Mouse (Mus musculus): ENCODE measurements around the gene Prph. TPM values are rescaled to one million over a fixed set of nuclear protein-coding genes. Genes with fewer than 3 reads are reported as not detected.
A peak's percentile ranks its signal among the peaks of the same experiment; 100 is the strongest.

Gene Prph
- polyA plus RNA-seq, 1 experiment from 2014 or later, result 0.94 TPM

GRCm38 (mm10) chr15:99096061-99096793, 41.3 kb downstream of the Prph start:
- Histone ChIP-seq H3K27me3 (ENCODE audit: control insufficient read depth, insufficient read depth, low read length) (peaks cover 73% of the 10 kb centered on the region), H3K4me3 (ENCODE audit: low read depth, low read length) (peak overlapping the region; percentile 32), H3K4me2 (ENCODE audit: low read depth, low read length, severe bottlenecking) (peak overlapping the region; percentile 59), H3K36me3 (ENCODE audit: control insufficient read depth, insufficient read depth, low read length) (no peaks in the 10 kb centered on the region), H3K9me3 (ENCODE audit: control insufficient read depth, low read length) (no peaks in the 10 kb centered on the region), H3K9ac (ENCODE audit: low read length) (peak overlapping the region; percentile 47), H3K4me1 (replicated peaks; ENCODE audit: control insufficient read depth, insufficient read depth, low read length) (peaks cover 27% of the 10 kb centered on the region), H3K27ac (ENCODE audit: low read depth, low read length) (no peak overlapping the region)
- ATAC-seq (replicated peaks; ENCODE audit: low FRiP score) (no peak), DNase-seq (ENCODE audit: low spot score) (no peak)
- 2% methylated on average over 24 of the region's 24 CpGs for WGBS

- peak; percentile 78 for DNase-seq (ENCODE audit: low spot score)
- Histone ChIP-seq H3K4me1 (replicated peaks; ENCODE audit: control insufficient read depth, insufficient read depth, low read length) (peaks cover 27% of the 10 kb centered on the region), H3K9me3 (ENCODE audit: control insufficient read depth, low read length) (no peaks in the 10 kb centered on the region), H3K4me2 (ENCODE audit: low read depth, low read length, severe bottlenecking) (peak overlapping the region; percentile 59), H3K9ac (ENCODE audit: low read length) (peak overlapping the region; percentile 47), H3K36me3 (ENCODE audit: control insufficient read depth, insufficient read depth, low read length) (no peaks in the 10 kb centered on the region), H3K27me3 (ENCODE audit: control insufficient read depth, insufficient read depth, low read length) (peaks cover 69% of the 10 kb centered on the region), H3K4me3 (ENCODE audit: low read depth, low read length) (peak overlapping the region; percentile 32), H3K27ac (ENCODE audit: low read depth, low read length) (no peak overlapping the region)
- ATAC-seq (replicated peaks; ENCODE audit: low FRiP score), result peak; percentile 31; the same call in 1 of the 2 replicates
- WGBS, result under 1% methylated on average over 53 of the region's 58 CpGs
Measured at GRCm38 (mm10) chr15:99096831-99097500, 42.0 kb downstream of the Prph start.

GRCm38 (mm10) chr15:99097840-99098492, 43.0 kb downstream of the Prph start:
- Histone ChIP-seq H3K27me3 (ENCODE audit: control insufficient read depth, insufficient read depth, low read length) (peaks cover 59% of the 10 kb centered on the region), H3K4me1 (replicated peaks; ENCODE audit: control insufficient read depth, insufficient read depth, low read length) (peaks cover 27% of the 10 kb centered on the region), H3K27ac (ENCODE audit: low read depth, low read length) (no peak overlapping the region), H3K9me3 (ENCODE audit: control insufficient read depth, low read length) (no peaks in the 10 kb centered on the region), H3K9ac (ENCODE audit: low read length) (peak overlapping the region; percentile 49), H3K4me2 (ENCODE audit: low read depth, low read length, severe bottlenecking) (peak overlapping the region; percentile 59), H3K4me3 (ENCODE audit: low read depth, low read length) (peak overlapping the region; percentile 32), H3K36me3 (ENCODE audit: control insufficient read depth, insufficient read depth, low read length) (no peaks in the 10 kb centered on the region)
- peak; percentile 79 for DNase-seq (ENCODE audit: low spot score)
- WGBS, result under 1% methylated on average over 38 of the region's 39 CpGs
- peak; percentile 18; the same call in 1 of the 2 replicates for ATAC-seq (replicated peaks; ENCODE audit: low FRiP score)

GRCm38 (mm10) chr15:99098493-99098861, 43.5 kb downstream of the Prph start:
- H3K9ac ChIP-seq (ENCODE audit: low read length), result peak overlapping the region; percentile 49
- peak; percentile 22; the same call in 1 of the 2 replicates for ATAC-seq (replicated peaks; ENCODE audit: low FRiP score)
- H3K9me3 ChIP-seq (ENCODE audit: control insufficient read depth, low read length), result no peaks in the 10 kb centered on the region
- no peak for DNase-seq (ENCODE audit: low spot score)
- H3K4me1 ChIP-seq (replicated peaks; ENCODE audit: control insufficient read depth, insufficient read depth, low read length), result peaks cover 27% of the 10 kb centered on the region
- WGBS, result 2% methylated on average over 9 of the region's 9 CpGs
- H3K36me3 ChIP-seq (ENCODE audit: control insufficient read depth, insufficient read depth, low read length), result no peaks in the 10 kb centered on the region
- peak overlapping the region; percentile 59 for H3K4me2 ChIP-seq (ENCODE audit: low read depth, low read length, severe bottlenecking)
- H3K27ac ChIP-seq (ENCODE audit: low read depth, low read length), result no peak overlapping the region
- H3K4me3 ChIP-seq (ENCODE audit: low read depth, low read length), result peak overlapping the region; percentile 32
- H3K27me3 ChIP-seq (ENCODE audit: control insufficient read depth, insufficient read depth, low read length), result peaks cover 57% of the 10 kb centered on the region

GRCm38 (mm10) chr15:99099139-99099556, 44.2 kb downstream of the Prph start:
- Histone ChIP-seq H3K27ac (ENCODE audit: low read depth, low read length) (no peak overlapping the region), H3K9me3 (ENCODE audit: control insufficient read depth, low read length) (no peaks in the 10 kb centered on the region), H3K4me1 (replicated peaks; ENCODE audit: control insufficient read depth, insufficient read depth, low read length) (peaks cover 22% of the 10 kb centered on the region), H3K9ac (ENCODE audit: low read length) (peak overlapping the region; percentile 35; the same call in 1 of the 2 replicates), H3K4me3 (ENCODE audit: low read depth, low read length) (no peak overlapping the region; the same call in 1 of the 2 replicates), H3K27me3 (ENCODE audit: control insufficient read depth, insufficient read depth, low read length) (peaks cover 54% of the 10 kb centered on the region), H3K4me2 (ENCODE audit: low read depth, low read length, severe bottlenecking) (0 out of 2 replicates have a peak overlapping the region, but pooled peaks have one; percentile 18), H3K36me3 (ENCODE audit: control insufficient read depth, insufficient read depth, low read length) (no peaks in the 10 kb centered on the region)
- DNase-seq (ENCODE audit: low spot score), result peak; percentile 81
- peak; percentile 25; the same call in 1 of the 2 replicates for ATAC-seq (replicated peaks; ENCODE audit: low FRiP score)
- under 1% methylated on average over 15 of the region's 15 CpGs for WGBS

- H3K4me2 ChIP-seq (ENCODE audit: low read depth, low read length, severe bottlenecking), result no peak overlapping the region
- no peak overlapping the region for H3K4me3 ChIP-seq (ENCODE audit: low read depth, low read length)
- H3K36me3 ChIP-seq (ENCODE audit: control insufficient read depth, insufficient read depth, low read length), result no peaks in the 10 kb centered on the region
- ATAC-seq (replicated peaks; ENCODE audit: low FRiP score), result no peak
- no peaks in the 10 kb centered on the region for H3K9me3 ChIP-seq (ENCODE audit: control insufficient read depth, low read length)
- H3K4me1 ChIP-seq (replicated peaks; ENCODE audit: control insufficient read depth, insufficient read depth, low read length), result peaks cover 20% of the 10 kb centered on the region
- WGBS, result 48% methylated on average over 3 of the region's 3 CpGs
- no peak for DNase-seq (ENCODE audit: low spot score)
- H3K27ac ChIP-seq (ENCODE audit: low read depth, low read length), result no peak overlapping the region
- peaks cover 48% of the 10 kb centered on the region for H3K27me3 ChIP-seq (ENCODE audit: control insufficient read depth, insufficient read depth, low read length)
- H3K9ac ChIP-seq (ENCODE audit: low read length), result no peak overlapping the region
Measured at GRCm38 (mm10) chr15:99099984-99100383, 45.0 kb downstream of the Prph start.

GRCm38 (mm10) chr15:99105238-99105637, 50.3 kb downstream of the Prph start:
- Histone ChIP-seq H3K4me3 (ENCODE audit: low read depth, low read length) (no peak overlapping the region), H3K36me3 (ENCODE audit: control insufficient read depth, insufficient read depth, low read length) (no peaks in the 10 kb centered on the region), H3K27me3 (ENCODE audit: control insufficient read depth, insufficient read depth, low read length) (no peaks in the 10 kb centered on the region), H3K9me3 (ENCODE audit: control insufficient read depth, low read length) (no peaks in the 10 kb centered on the region), H3K4me2 (ENCODE audit: low read depth, low read length, severe bottlenecking) (no peak overlapping the region), H3K9ac (ENCODE audit: low read length) (no peak overlapping the region), H3K27ac (ENCODE audit: low read depth, low read length) (no peak overlapping the region), H3K4me1 (replicated peaks; ENCODE audit: control insufficient read depth, insufficient read depth, low read length) (no peaks in the 10 kb centered on the region)
- ATAC-seq (replicated peaks; ENCODE audit: low FRiP score), result no peak
- DNase-seq (ENCODE audit: low spot score), result no peak
- WGBS, result 89% methylated on average over 7 of the region's 7 CpGs

- H3K4me3 ChIP-seq (ENCODE audit: low read depth, low read length), result no peak overlapping the region
- H3K9ac ChIP-seq (ENCODE audit: low read length), result no peak overlapping the region
- no peak for DNase-seq (ENCODE audit: low spot score)
- no peak for ATAC-seq (replicated peaks; ENCODE audit: low FRiP score)
- H3K36me3 ChIP-seq (ENCODE audit: control insufficient read depth, insufficient read depth, low read length), result no peaks in the 10 kb centered on the region
- H3K4me1 ChIP-seq (replicated peaks; ENCODE audit: control insufficient read depth, insufficient read depth, low read length), result no peaks in the 10 kb centered on the region
- 89% methylated on average over 3 of the region's 3 CpGs for WGBS
- no peak overlapping the region for H3K27ac ChIP-seq (ENCODE audit: low read depth, low read length)
- no peaks in the 10 kb centered on the region for H3K9me3 ChIP-seq (ENCODE audit: control insufficient read depth, low read length)
- H3K27me3 ChIP-seq (ENCODE audit: control insufficient read depth, insufficient read depth, low read length), result no peaks in the 10 kb centered on the region
- no peak overlapping the region for H3K4me2 ChIP-seq (ENCODE audit: low read depth, low read length, severe bottlenecking)
Measured at GRCm38 (mm10) chr15:99107866-99108265, 52.9 kb downstream of the Prph start.

All from forebrain, embryonic 11.5 days (tissue).